Mouse (Mus musculus) forebrain, embryonic 13.5 days (tissue): ENCODE measurements at regions not wholly inside any gene's neighbourhood (a gene's known extent, or its start where the extent isn't known, plus 50 kb on each side); places are given as distances from the start of the nearest gene placed in this dataset.

Source experiments
- ATAC-seq: fragments of 200-750 bp; cut with Nextera tagmentation; 2 replicates; pipeline ENCODE4 v1.8.0; 2017
- H3K27ac ChIP-seq: fragments of 300-500 bp; sonication (generic); 2 replicates; pipeline ENCODE4 v1.5.1; 2015; ENCODE audit warnings: inconsistent platforms, mild to moderate bottlenecking, moderate library complexity
- H3K27me3 ChIP-seq: fragments of 300-500 bp; sonication (generic); 2 replicates; pipeline ENCODE4 v1.6.1; 2015; ENCODE audit warnings: mild to moderate bottlenecking, inconsistent platforms
- H3K36me3 ChIP-seq: fragments of 300-500 bp; sonication (generic); 2 replicates; pipeline ENCODE4 v1.6.1; 2015; ENCODE audit warnings: mild to moderate bottlenecking, inconsistent platforms; ENCODE audit not compliant: poor library complexity, severe bottlenecking
- H3K4me1 ChIP-seq: fragments of 300-500 bp; sonication (generic); 2 replicates; pipeline ENCODE4 v1.6.1; 2015; ENCODE audit warnings: inconsistent platforms
- H3K4me2 ChIP-seq: fragments of 300-500 bp; sonication (generic); 2 replicates; pipeline ENCODE4 v1.6.1; 2015; ENCODE audit warnings: inconsistent platforms, mild to moderate bottlenecking, moderate library complexity
- H3K4me3 ChIP-seq: fragments of 300-500 bp; sonication (generic); 2 replicates; pipeline ENCODE4 v1.5.1; 2015; ENCODE audit warnings: mild to moderate bottlenecking, inconsistent platforms
- H3K9ac ChIP-seq: fragments of 300-500 bp; sonication (generic); 2 replicates; pipeline ENCODE4 v1.6.1; 2015; ENCODE audit warnings: mild to moderate bottlenecking, inconsistent platforms
- H3K9me3 ChIP-seq: fragments of 300-500 bp; sonication (generic); replicated peaks from 2 replicates; pipeline ENCODE4 v1.6.1; 2016; ENCODE audit warnings: inconsistent platforms
- WGBS: fragments of 180-500 bp; shearing (Covaris S2); methylation state at CpG from one replicate; pipeline ENCODE4 v1.1.7; 2015; 5-methylcytosine and 5-hydroxymethylcytosine counted together

GRCm38 (mm10) chr7:83060733-83061132 lies 193.6 kb downstream of the Mex3b start:
- Histone ChIP-seq H3K36me3 (no peaks in the 10 kb centered on the region), H3K9me3 (no peaks in the 10 kb centered on the region), H3K9ac (no peak overlapping the region), H3K4me2 (no peak overlapping the region), H3K27me3 (no peaks in the 10 kb centered on the region), H3K4me3 (no peak overlapping the region), H3K27ac (no peak overlapping the region), H3K4me1 (peaks cover 4% of the 10 kb centered on the region; the same call in 1 of the 2 replicates)
- no peak for ATAC-seq
- WGBS, result 32% methylated on average over 5 of the region's 5 CpGs

GRCm38 (mm10) chr7:83061197-83061893 lies 194.2 kb downstream of the Mex3b start:
- Histone ChIP-seq H3K9me3 (no peaks in the 10 kb centered on the region), H3K27ac (no peak overlapping the region), H3K36me3 (no peaks in the 10 kb centered on the region), H3K4me3 (no peak overlapping the region), H3K9ac (no peak overlapping the region), H3K4me1 (peaks cover 4% of the 10 kb centered on the region; the same call in 1 of the 2 replicates), H3K4me2 (no peak overlapping the region), H3K27me3 (no peaks in the 10 kb centered on the region)
- 61% methylated on average over 7 of the region's 7 CpGs for WGBS
- no peak for ATAC-seq

- Histone ChIP-seq H3K9ac (no peak overlapping the region), H3K9me3 (no peaks in the 10 kb centered on the region), H3K27ac (no peak overlapping the region), H3K27me3 (no peaks in the 10 kb centered on the region), H3K4me3 (no peak overlapping the region), H3K4me2 (no peak overlapping the region), H3K4me1 (peaks cover 4% of the 10 kb centered on the region; the same call in 1 of the 2 replicates), H3K36me3 (no peaks in the 10 kb centered on the region)
- no peak for ATAC-seq
- WGBS, result 92% methylated on average over 6 of the region's 6 CpGs
Measured at GRCm38 (mm10) chr7:83061894-83062477, 194.9 kb downstream of the Mex3b start.

DNA sequence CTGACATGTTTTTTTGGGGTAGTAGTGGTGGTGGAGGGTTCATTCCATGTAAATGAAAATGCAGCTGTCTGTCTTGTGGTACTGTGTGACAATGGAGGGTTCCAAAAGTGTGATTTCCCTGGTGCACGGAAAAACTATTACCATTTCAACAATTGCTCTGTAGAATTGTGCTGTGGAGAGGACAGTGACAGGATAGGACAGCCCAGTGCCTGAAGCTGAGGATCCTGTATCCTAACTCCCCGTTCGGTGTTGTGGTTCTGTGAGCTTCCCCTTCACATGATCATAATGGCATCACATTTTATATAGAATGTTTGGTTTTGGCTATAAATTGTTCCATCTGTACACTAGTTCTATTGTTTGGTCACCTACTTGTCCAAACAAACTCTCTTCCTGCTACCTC lies 196.4 kb downstream of the Mex3b start:
- H3K27ac ChIP-seq, result no peak overlapping the region
- peaks cover 4% of the 10 kb centered on the region; the same call in 1 of the 2 replicates for H3K4me1 ChIP-seq
- no peak overlapping the region for H3K4me2 ChIP-seq
- no peaks in the 10 kb centered on the region for H3K27me3 ChIP-seq
- no peak overlapping the region for H3K4me3 ChIP-seq
- H3K36me3 ChIP-seq, result no peaks in the 10 kb centered on the region
- no peak overlapping the region for H3K9ac ChIP-seq
- no peak for ATAC-seq
- WGBS, result 90% methylated on average over 3 of the region's 3 CpGs
- H3K9me3 ChIP-seq, result no peaks in the 10 kb centered on the region

- no peaks in the 10 kb centered on the region for H3K9me3 ChIP-seq
Measured at GRCm38 (mm10) chr7:83065341-83065740, 198.2 kb downstream of the Mex3b start.

DNA sequence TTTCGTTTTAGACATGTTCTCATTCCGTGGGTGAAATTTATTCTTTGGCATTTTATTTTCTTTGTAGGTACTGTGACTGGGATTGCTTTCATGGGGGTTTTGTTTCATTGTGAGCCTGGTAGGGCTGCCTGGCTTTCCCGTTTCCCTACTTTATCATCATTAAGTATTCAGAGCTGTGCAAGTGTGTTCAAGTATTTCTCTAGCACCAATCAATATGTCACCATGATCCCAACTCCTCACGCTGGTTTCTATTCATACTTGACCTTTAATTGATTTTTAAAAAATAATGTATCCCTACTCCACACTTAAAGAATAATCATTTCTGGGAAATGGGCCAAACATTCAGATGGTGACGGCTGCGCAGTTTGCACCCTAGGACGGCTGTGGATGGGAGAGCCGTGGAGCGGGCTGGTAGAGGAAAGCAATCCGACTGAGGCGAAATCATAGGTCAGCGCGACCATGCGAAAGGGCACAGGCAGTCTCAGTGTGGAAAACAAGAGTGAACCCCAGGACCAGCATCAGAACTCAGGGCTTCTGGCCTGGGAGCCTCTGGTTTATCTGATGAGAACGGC lies 207.4 kb downstream of the Mex3b start:
- Histone ChIP-seq H3K4me1 (peaks cover 17% of the 10 kb centered on the region), H3K9me3 (no peaks in the 10 kb centered on the region), H3K9ac (no peak overlapping the region), H3K4me3 (no peak overlapping the region), H3K4me2 (no peak overlapping the region), H3K27ac (no peak overlapping the region), H3K27me3 (no peaks in the 10 kb centered on the region), H3K36me3 (no peaks in the 10 kb centered on the region)
- 59% methylated on average over 15 of the region's 15 CpGs for WGBS
- ATAC-seq, result peak; percentile 86

More at GRCm38 (mm10) chr7:83065341-83065740, 198.2 kb downstream of the Mex3b start:
- ATAC-seq, result no peak
- no peaks in the 10 kb centered on the region for H3K27me3 ChIP-seq
- H3K4me3 ChIP-seq, result no peak overlapping the region
- no peak overlapping the region for H3K4me2 ChIP-seq
- H3K4me1 ChIP-seq, result peaks cover 4% of the 10 kb centered on the region; the same call in 1 of the 2 replicates
- no peaks in the 10 kb centered on the region for H3K36me3 ChIP-seq
- no peak overlapping the region for H3K27ac ChIP-seq
- 88% methylated on average over 3 of the region's 3 CpGs for WGBS
- H3K9ac ChIP-seq, result no peak overlapping the region

GRCm38 (mm10) chr7:83075159-83075952 lies 208.2 kb downstream of the Mex3b start:
- Histone ChIP-seq H3K4me1 (peaks cover 17% of the 10 kb centered on the region), H3K27me3 (no peaks in the 10 kb centered on the region), H3K9ac (no peak overlapping the region), H3K27ac (no peak overlapping the region), H3K4me3 (no peak overlapping the region), H3K4me2 (no peak overlapping the region), H3K36me3 (no peaks in the 10 kb centered on the region), H3K9me3 (no peaks in the 10 kb centered on the region)
- ATAC-seq, result no peak
- 90% methylated on average over 4 of the region's 4 CpGs for WGBS

GRCm38 (mm10) chr7:83077035-83077918 lies 210.1 kb downstream of the Mex3b start:
- Histone ChIP-seq H3K4me3 (no peak overlapping the region), H3K36me3 (no peaks in the 10 kb centered on the region), H3K4me1 (peaks cover 17% of the 10 kb centered on the region), H3K27me3 (no peaks in the 10 kb centered on the region), H3K9me3 (no peaks in the 10 kb centered on the region), H3K27ac (peak overlapping the region; percentile 48), H3K9ac (no peak overlapping the region), H3K4me2 (no peak overlapping the region)
- WGBS, result 26% methylated on average over 11 of the region's 11 CpGs
- ATAC-seq, result peak; percentile 72

GRCm38 (mm10) chr7:83077919-83078265 lies 210.8 kb downstream of the Mex3b start:
- WGBS, result 2% methylated on average over 4 of the region's 4 CpGs
- Histone ChIP-seq H3K4me3 (no peak overlapping the region), H3K9me3 (no peaks in the 10 kb centered on the region), H3K4me1 (peaks cover 17% of the 10 kb centered on the region), H3K4me2 (no peak overlapping the region), H3K9ac (no peak overlapping the region), H3K27me3 (no peaks in the 10 kb centered on the region), H3K36me3 (no peaks in the 10 kb centered on the region), H3K27ac (peak overlapping the region; percentile 48; the same call in 1 of the 2 replicates)
- ATAC-seq, result peak; percentile 13; the same call in 1 of the 2 replicates

DNA sequence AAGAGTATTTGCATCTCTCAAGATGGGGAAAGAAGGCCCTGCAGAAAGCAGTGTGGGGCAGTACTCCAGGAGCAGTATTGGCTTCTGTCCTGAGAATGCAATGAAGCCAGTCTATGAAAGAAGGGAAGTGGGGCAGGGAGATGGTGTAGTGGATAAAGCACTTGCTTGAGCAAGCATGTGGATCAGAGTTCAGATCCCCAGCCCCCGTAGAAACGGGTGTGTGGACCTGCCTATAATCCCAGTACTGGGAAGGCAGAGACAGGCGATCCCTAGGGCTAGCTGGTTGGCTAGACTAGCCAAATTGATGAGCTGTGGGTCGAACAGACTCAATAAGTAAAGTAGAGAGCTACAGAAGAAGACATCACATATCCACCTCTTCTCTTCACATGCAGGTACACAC lies 211.6 kb downstream of the Mex3b start:
- H3K9me3 ChIP-seq, result no peaks in the 10 kb centered on the region
- H3K4me1 ChIP-seq, result peaks cover 17% of the 10 kb centered on the region
- H3K36me3 ChIP-seq, result no peaks in the 10 kb centered on the region
- ATAC-seq, result no peak
- WGBS, result 81% methylated on average over 4 of the region's 4 CpGs
- H3K27me3 ChIP-seq, result no peaks in the 10 kb centered on the region
- no peak overlapping the region for H3K27ac ChIP-seq
- no peak overlapping the region for H3K4me2 ChIP-seq
- no peak overlapping the region for H3K9ac ChIP-seq
- H3K4me3 ChIP-seq, result no peak overlapping the region

DNA sequence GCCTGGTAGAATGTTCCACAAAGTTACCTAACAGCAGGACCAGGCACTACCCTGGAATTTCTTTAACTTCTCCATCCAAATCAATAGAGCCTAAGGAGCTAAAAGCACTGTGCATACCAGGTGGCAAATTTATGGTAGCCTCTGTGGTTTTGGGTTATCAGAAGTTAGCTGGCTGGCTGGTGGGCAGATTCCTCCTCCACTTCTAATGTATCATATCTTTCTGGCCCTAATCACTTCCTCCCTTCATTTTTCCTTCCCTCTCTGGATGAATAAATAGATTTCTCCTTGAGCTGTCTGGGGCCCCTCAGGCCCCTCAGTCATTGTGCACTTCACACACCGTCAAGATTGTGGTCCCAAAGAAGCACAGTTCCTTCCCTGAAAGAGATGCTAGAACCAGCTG lies 212.7 kb downstream of the Mex3b start:
- Histone ChIP-seq H3K4me1 (peaks cover 17% of the 10 kb centered on the region), H3K27ac (no peak overlapping the region), H3K4me2 (no peak overlapping the region), H3K27me3 (no peaks in the 10 kb centered on the region), H3K36me3 (no peaks in the 10 kb centered on the region), H3K9me3 (no peaks in the 10 kb centered on the region), H3K9ac (no peak overlapping the region), H3K4me3 (no peak overlapping the region)
- 70% methylated on average over 1 of the region's 1 CpGs for WGBS
- ATAC-seq, result no peak
